In genomic region chr3:95427117-95427890, GRCm38 (mm10) we compare ENCODE assay signal across 9 mouse cellular contexts. TPM values are rescaled to one million over a fixed set of nuclear protein-coding genes. Genes with fewer than 3 reads are reported as not detected.
DNase-seq lines count a peak whose midpoint lies in the region; ATAC-seq and TF ChIP-seq lines count a peak whose summit lies in the region.
"Not testable (repeated sequence)": the region's sequence is repeated elsewhere in the genome, so short reads cannot be mapped to it uniquely, and the experiment has no call there.
"Had no signal": no experiment of that assay in that cellular context is flagged by ENCODE, and none has a peak within 500 bp of the region (broad histone marks: within the 10 kb centered on the region; RNA-seq: fewer than 3 reads in every experiment).

No protein-coding gene starts in this region.

- DNase-seq in ES-CJ7 (ENCODE audit: low read depth, low spot score) = peak; percentile 60
- DNase-seq in embryonic facial prominence, embryonic 10.5 days (ENCODE audit: low spot score) = peak; percentile 14
- not testable (repeated sequence) for DNase-seq in liver, embryonic 13.5 days

- not testable (repeated sequence) for H3K9ac ChIP-seq in forebrain, embryonic 16.5 days (replicated peaks; ENCODE audit: low read depth, low read length); kidney, embryonic 14.5 days (ENCODE audit: low read depth, low read length); liver, embryonic 13.5 days; midbrain, embryonic 12.5 days (replicated peaks)

- H3K4me2 ChIP-seq in forebrain, embryonic 16.5 days (ENCODE audit: low read length) = peak overlapping the region; percentile 47
- peak overlapping the region; percentile 43 for H3K4me2 ChIP-seq in kidney, embryonic 14.5 days (replicated peaks; ENCODE audit: low read depth, low read length)
- peak overlapping the region; percentile 59 for H3K4me2 ChIP-seq in liver, embryonic 13.5 days
- H3K4me2 ChIP-seq in midbrain, embryonic 12.5 days (replicated peaks) = peak overlapping the region; percentile 48

- H3K27ac ChIP-seq in embryonic facial prominence, embryonic 10.5 days (replicated peaks) = peak overlapping the region; percentile 51; the same call in 1 of the 2 replicates
- H3K27ac ChIP-seq in forebrain, embryonic 16.5 days (ENCODE audit: low read length); kidney, embryonic 14.5 days (ENCODE audit: low read depth, low read length); liver, embryonic 13.5 days; midbrain, embryonic 12.5 days (replicated peaks); small intestine, adult 2 months (ENCODE audit: insufficient read depth, low read depth, low read length): not testable (repeated sequence)

- H3K4me3 ChIP-seq in embryonic facial prominence, embryonic 10.5 days = peak overlapping the region; percentile 50
- H3K4me3 ChIP-seq in forebrain, embryonic 16.5 days (replicated peaks; ENCODE audit: low read length) = peak overlapping the region; percentile 34; the same call in 1 of the 2 replicates
- peak overlapping the region; percentile 23 for H3K4me3 ChIP-seq in kidney, embryonic 14.5 days (ENCODE audit: low read length)
- H3K4me3 ChIP-seq in liver, embryonic 13.5 days (replicated peaks) = peak overlapping the region; percentile 37
- peak overlapping the region; percentile 33 for H3K4me3 ChIP-seq in midbrain, embryonic 12.5 days
- peak overlapping the region; percentile 38 for H3K4me3 ChIP-seq in small intestine, adult 2 months (ENCODE audit: low read depth, low read length)

- peak; percentile 78 for ATAC-seq in forebrain, embryonic 16.5 days
- ATAC-seq in hematopoietic stem cell, adult 5-6 weeks (replicated peaks in 1 of 2; ENCODE audit: insufficient read depth in 1 of 2, low FRiP score in 2 of 2, low TSS enrichment in 1 of 2, low read depth in 1 of 2, poor library complexity in 2 of 2, severe bottlenecking in 2 of 2) = peak; percentile 62 to 83
- peak; percentile 85 for ATAC-seq in kidney, embryonic 14.5 days (ENCODE audit: low FRiP score, low TSS enrichment)
- peak; percentile 68 for ATAC-seq in liver, embryonic 13.5 days (ENCODE audit: low read depth)
- ATAC-seq in midbrain, embryonic 12.5 days (ENCODE audit: low FRiP score, low read depth) = peak; percentile 69

- H3K9me3 ChIP-seq in embryonic facial prominence, embryonic 10.5 days; forebrain, embryonic 16.5 days (ENCODE audit: control insufficient read depth, low read length); kidney, embryonic 14.5 days (ENCODE audit: control insufficient read depth, low read length); liver, embryonic 13.5 days (replicated peaks); midbrain, embryonic 12.5 days: not testable (repeated sequence)

- not testable (repeated sequence) for H3K36me3 ChIP-seq in embryonic facial prominence, embryonic 10.5 days (replicated peaks); forebrain, embryonic 16.5 days (ENCODE audit: control insufficient read depth, insufficient read depth); kidney, embryonic 14.5 days (ENCODE audit: control insufficient read depth, insufficient read depth, low read length); liver, embryonic 13.5 days; midbrain, embryonic 12.5 days; small intestine, adult 2 months (ENCODE audit: control insufficient read depth, insufficient read depth, low read length)

- not testable (repeated sequence) for TF ChIP-seq CTCF in small intestine, adult 2 months (IDR thresholded peaks at IDR 0.05; ENCODE audit: extremely low read depth, insufficient read length, insufficient replicate concordance, low read depth, low read length)

- 30% methylated on average over 21 of the region's 33 CpGs for WGBS in embryonic facial prominence, embryonic 10.5 days
- WGBS in forebrain, embryonic 16.5 days = 68% methylated on average over 5 of the region's 33 CpGs
- 57% methylated on average over 6 of the region's 33 CpGs for WGBS in kidney, embryonic 14.5 days
- WGBS in liver, embryonic 13.5 days (ENCODE audit: insufficient replicate concordance) = 25% methylated on average over 11 of the region's 33 CpGs
- 62% methylated on average over 8 of the region's 33 CpGs for WGBS in midbrain, embryonic 12.5 days
- WGBS in small intestine, adult 2 months = 27% methylated on average over 17 of the region's 33 CpGs

- TF ChIP-seq POLR2A in small intestine, adult 2 months (IDR thresholded peaks at IDR 0.05; ENCODE audit: low read depth, low read length) = not testable (repeated sequence)

- not testable (repeated sequence) for H3K27me3 ChIP-seq in embryonic facial prominence, embryonic 10.5 days (replicated peaks; ENCODE audit: low read depth, poor library complexity, severe bottlenecking); forebrain, embryonic 16.5 days (replicated peaks; ENCODE audit: control insufficient read depth, insufficient read depth, low read length); kidney, embryonic 14.5 days (ENCODE audit: control insufficient read depth, insufficient read depth, low read length); midbrain, embryonic 12.5 days; small intestine, adult 2 months (ENCODE audit: control insufficient read depth, insufficient read depth, low read length)
- peaks cover 23% of the 10 kb centered on the region for H3K27me3 ChIP-seq in liver, embryonic 13.5 days

- H3K4me1 ChIP-seq in embryonic facial prominence, embryonic 10.5 days; forebrain, embryonic 16.5 days (replicated peaks; ENCODE audit: control insufficient read depth, insufficient read depth, low read length); kidney, embryonic 14.5 days (ENCODE audit: control insufficient read depth, insufficient read depth, low read length); liver, embryonic 13.5 days (replicated peaks); midbrain, embryonic 12.5 days; small intestine, adult 2 months (ENCODE audit: control insufficient read depth, insufficient read depth, insufficient read length, low read length): not testable (repeated sequence)

RNA-seq across cellular contexts. Expression of gene Arnt, which starts 6.9 kb away (rescaled TPM):
- polyA plus RNA-seq in embryonic facial prominence, embryonic 10.5 days (2016; fragmentation: Nextera tagmentation; extraction: Ambion mirVana) = 33.9 and 37.5 TPM in 2 replicates
- 25.3 and 25.5 TPM in 2 replicates for polyA plus RNA-seq in forebrain, embryonic 16.5 days (2015; fragmentation: Nextera tagmentation; extraction: Ambion mirVana)
- total RNA-seq in hematopoietic stem cell, adult 5-6 weeks (2017) = 28.8 and 29.3 TPM in 2 replicates
- polyA plus RNA-seq in kidney, embryonic 14.5 days (2014; fragmentation: Nextera tagmentation; extraction: Ambion mirVana) = 15.6 and 35.4 TPM in 2 replicates
- 16.0 and 20.3 TPM in 2 replicates for polyA plus RNA-seq in liver, embryonic 13.5 days (2015; fragmentation: Nextera tagmentation; extraction: Ambion mirVana)
- polyA plus RNA-seq in midbrain, embryonic 12.5 days (2016; fragmentation: Nextera tagmentation; extraction: Ambion mirVana) = 32.9 and 33.2 TPM in 2 replicates
- polyA plus RNA-seq in small intestine, adult 2 months (2012; rRNA removed) = 11.7 and 29.5 TPM in 2 replicates

RNA-seq across cellular contexts. Expression of gene 4930558C23Rik, which starts 24.7 kb away (rescaled TPM):
- polyA plus RNA-seq in embryonic facial prominence, embryonic 10.5 days (2016; fragmentation: Nextera tagmentation; extraction: Ambion mirVana) = not detected in 2 replicates
- not detected in 2 replicates for polyA plus RNA-seq in forebrain, embryonic 16.5 days (2015; fragmentation: Nextera tagmentation; extraction: Ambion mirVana)
- not detected in 2 replicates for total RNA-seq in hematopoietic stem cell, adult 5-6 weeks (2017)
- not detected in 2 replicates for polyA plus RNA-seq in kidney, embryonic 14.5 days (2014; fragmentation: Nextera tagmentation; extraction: Ambion mirVana)
- not detected in 2 replicates for polyA plus RNA-seq in liver, embryonic 13.5 days (2015; fragmentation: Nextera tagmentation; extraction: Ambion mirVana)
- not detected in 2 replicates for polyA plus RNA-seq in midbrain, embryonic 12.5 days (2016; fragmentation: Nextera tagmentation; extraction: Ambion mirVana)
- not detected in 2 replicates for polyA plus RNA-seq in small intestine, adult 2 months (2012; rRNA removed)
- polyA plus RNA-seq: C2C12 had no signal
